Mouse (Mus musculus): ENCODE results near the gene Zfp114. TPM values are rescaled to one million over a fixed set of nuclear protein-coding genes. Genes with fewer than 3 reads are reported as not detected.
A peak's percentile ranks its signal among the peaks of the same experiment; 100 is the strongest.

The Zfp114 gene
- polyA plus RNA-seq, 1 experiment from 2014 or later: 9.0 TPM

DNA sequence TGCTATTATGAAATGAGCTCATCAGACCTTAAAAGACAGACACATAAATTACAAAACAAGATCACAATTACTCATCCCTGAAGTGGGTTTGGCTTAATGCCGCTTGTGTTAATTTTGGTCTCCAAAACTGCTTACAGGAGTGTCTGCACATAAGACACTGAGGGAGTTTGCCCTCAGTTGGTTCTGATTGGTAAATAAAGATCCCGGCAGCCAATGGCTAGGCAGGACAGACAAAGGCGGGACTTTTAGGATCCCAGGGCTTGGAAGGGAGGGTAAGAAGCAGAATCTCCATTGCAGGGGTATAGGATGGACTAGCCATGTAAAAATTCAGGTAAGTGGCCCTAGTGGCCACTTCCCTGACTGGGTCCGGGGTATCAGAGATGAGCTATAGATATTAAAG is 22.1 kb downstream of the Zfp114 start:
- 91% methylated on average over 4 of the region's 4 CpGs for WGBS
- no peak overlapping the region for H3K4me2 ChIP-seq (replicated peaks)
- H3K36me3 ChIP-seq: peaks cover 71% of the 10 kb centered on the region
- H3K9ac ChIP-seq (replicated peaks): no peak overlapping the region
- H3K4me1 ChIP-seq: no peaks in the 10 kb centered on the region
- H3K9me3 ChIP-seq: no peaks in the 10 kb centered on the region
- ATAC-seq (replicated peaks): no peak
- no peaks in the 10 kb centered on the region for H3K27me3 ChIP-seq
- H3K4me3 ChIP-seq: no peak overlapping the region
- H3K27ac ChIP-seq (replicated peaks): no peak overlapping the region

GRCm38 (mm10) chr7:24207488-24208261 is 32.8 kb downstream of the Zfp114 start:
- Histone ChIP-seq H3K4me1 (peaks cover 10% of the 10 kb centered on the region), H3K4me3 (peak overlapping the region; percentile 68), H3K36me3 (peaks cover 11% of the 10 kb centered on the region), H3K4me2 (replicated peaks) (peak overlapping the region; percentile 67), H3K27ac (replicated peaks) (peak overlapping the region; percentile 46), H3K27me3 (no peaks in the 10 kb centered on the region), H3K9ac (replicated peaks) (peak overlapping the region; percentile 64), H3K9me3 (no peaks in the 10 kb centered on the region)
- 11% methylated on average over 24 of the region's 24 CpGs for WGBS
- ATAC-seq (replicated peaks): peak; percentile 87

DNA sequence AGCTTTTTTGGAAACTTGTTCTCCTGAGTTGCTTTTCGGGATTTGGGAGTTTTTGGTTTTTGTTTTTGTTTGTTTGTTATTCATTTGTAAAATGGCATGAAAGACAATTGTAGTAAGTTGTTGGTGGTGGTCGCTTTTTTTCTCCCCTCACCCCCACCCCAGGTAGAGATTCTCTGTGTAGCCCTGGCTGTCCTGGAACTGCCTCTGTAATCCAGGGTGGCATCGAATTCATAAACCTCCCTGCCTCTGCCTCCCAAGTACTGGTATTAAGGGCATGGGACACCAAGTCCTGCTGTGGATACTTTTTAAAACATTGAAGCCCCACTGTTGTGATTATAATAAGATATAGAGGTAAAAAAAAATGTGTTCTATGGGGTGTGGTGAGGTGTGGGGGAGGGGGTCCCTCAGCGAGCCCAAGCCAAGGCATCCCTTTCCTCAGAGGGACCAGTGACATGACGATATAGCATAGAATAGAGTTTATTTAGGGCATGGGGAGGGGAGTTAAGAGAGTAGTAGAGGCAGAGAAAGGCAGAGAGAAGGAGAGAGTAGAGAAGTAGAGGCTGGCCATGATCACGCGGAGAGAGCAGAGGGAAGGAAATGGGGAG is 33.5 kb downstream of the Zfp114 start:
- H3K27me3 ChIP-seq: no peaks in the 10 kb centered on the region
- 59% methylated on average over 7 of the region's 7 CpGs for WGBS
- H3K9ac ChIP-seq (replicated peaks): no peak overlapping the region
- H3K4me1 ChIP-seq: peaks cover 10% of the 10 kb centered on the region
- peak; percentile 63 for ATAC-seq (replicated peaks)
- peaks cover 11% of the 10 kb centered on the region for H3K36me3 ChIP-seq
- H3K4me3 ChIP-seq: peak overlapping the region; percentile 68
- H3K27ac ChIP-seq (replicated peaks): no peak overlapping the region
- H3K4me2 ChIP-seq (replicated peaks): peak overlapping the region; percentile 67
- no peaks in the 10 kb centered on the region for H3K9me3 ChIP-seq

DNA sequence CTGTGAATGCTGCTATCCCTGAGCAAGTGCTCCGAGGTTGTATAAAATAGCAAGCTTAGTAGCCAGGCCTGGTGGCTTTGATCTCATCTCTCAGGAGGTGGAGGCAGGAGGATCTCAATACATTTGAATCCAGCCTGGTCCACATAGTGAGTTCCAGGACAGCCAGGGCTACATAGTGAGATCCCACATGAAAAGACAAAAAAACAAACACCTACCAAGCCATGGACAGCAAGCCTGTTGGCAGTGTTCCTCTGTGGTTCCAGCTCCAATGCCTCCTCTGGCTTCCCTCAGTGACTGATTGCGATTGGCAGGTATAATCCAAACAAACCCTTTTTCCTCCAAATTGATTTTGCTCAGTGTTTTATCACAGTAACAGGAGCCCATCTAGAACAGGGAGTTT is 35.4 kb downstream of the Zfp114 start:
- Histone ChIP-seq H3K27ac (replicated peaks) (no peak overlapping the region), H3K27me3 (no peaks in the 10 kb centered on the region), H3K9me3 (no peaks in the 10 kb centered on the region), H3K36me3 (peaks cover 6% of the 10 kb centered on the region), H3K4me2 (replicated peaks) (no peak overlapping the region), H3K4me1 (peaks cover 10% of the 10 kb centered on the region), H3K9ac (replicated peaks) (no peak overlapping the region), H3K4me3 (no peak overlapping the region)
- WGBS: 83% methylated on average over 2 of the region's 2 CpGs
- ATAC-seq (replicated peaks): no peak

- H3K4me3 ChIP-seq: no peak within 1 kb of the TSS
- H3K9ac ChIP-seq (replicated peaks): no peak within 1 kb of the TSS
- H3K27me3 ChIP-seq: no peaks in the 10 kb centered on the region
- no peaks in the 10 kb centered on the region for H3K9me3 ChIP-seq
- no peaks in the 10 kb centered on the region for H3K36me3 ChIP-seq
- H3K27ac ChIP-seq (replicated peaks): no peak within 1 kb of the TSS
- WGBS: 75% methylated on average over 5 of the region's 5 CpGs
- H3K4me2 ChIP-seq (replicated peaks): no peak within 1 kb of the TSS
- no peak for ATAC-seq (replicated peaks)
- H3K4me1 ChIP-seq: peaks cover 10% of the 10 kb centered on the region
Observed at GRCm38 (mm10) chr7:24211343-24211742, 36.5 kb downstream of the Zfp114 start, which contains the start of gene Zfp111. Zfp111 (minus strand) TSS chr7:24211443.

Other genes with a start within 250 kb of the Zfp114 start
- gene Vmn1r179, start 248.1 kb upstream of the Zfp114 start, polyA plus RNA-seq (2015; fragmentation: Nextera tagmentation; extraction: Ambion mirVana): not detected in 2 replicates
- gene Vmn1r180, start 224.4 kb upstream of the Zfp114 start, polyA plus RNA-seq (2015; fragmentation: Nextera tagmentation; extraction: Ambion mirVana): not detected in 2 replicates
- gene Vmn1r181, start 200.4 kb upstream of the Zfp114 start, polyA plus RNA-seq (2015; fragmentation: Nextera tagmentation; extraction: Ambion mirVana): not detected in 2 replicates
- gene V1rd19, start 173.4 kb upstream of the Zfp114 start, polyA plus RNA-seq (2015; fragmentation: Nextera tagmentation; extraction: Ambion mirVana): not detected in 2 replicates
- not detected in 2 replicates for gene Vmn1r183, start 121.8 kb upstream of the Zfp114 start, polyA plus RNA-seq (2015; fragmentation: Nextera tagmentation; extraction: Ambion mirVana)
- gene Zfp180, start 93.1 kb upstream of the Zfp114 start, polyA plus RNA-seq (2015; fragmentation: Nextera tagmentation; extraction: Ambion mirVana): 35.9 and 39.5 TPM in 2 replicates
- gene Zfp112, start 62.7 kb upstream of the Zfp114 start, polyA plus RNA-seq (2015; fragmentation: Nextera tagmentation; extraction: Ambion mirVana): 10.4 and 11.0 TPM in 2 replicates
- gene Zfp235, start 40.9 kb upstream of the Zfp114 start, polyA plus RNA-seq (2015; fragmentation: Nextera tagmentation; extraction: Ambion mirVana): 23.2 and 27.3 TPM in 2 replicates
- gene Zfp111, start 36.4 kb downstream of the Zfp114 start, polyA plus RNA-seq (2015; fragmentation: Nextera tagmentation; extraction: Ambion mirVana): 7.0 and 7.6 TPM in 2 replicates
- gene Zfp109, start 62.5 kb downstream of the Zfp114 start, polyA plus RNA-seq (2015; fragmentation: Nextera tagmentation; extraction: Ambion mirVana): 4.6 and 6.2 TPM in 2 replicates
- 4.1 and 5.3 TPM in 2 replicates for gene Zfp108, start 79.7 kb downstream of the Zfp114 start, polyA plus RNA-seq (2015; fragmentation: Nextera tagmentation; extraction: Ambion mirVana)
- 9.3 and 12.1 TPM in 2 replicates for gene Zfp93, start 95.4 kb downstream of the Zfp114 start, polyA plus RNA-seq (2015; fragmentation: Nextera tagmentation; extraction: Ambion mirVana)
- gene Zfp61, start 126.2 kb downstream of the Zfp114 start, polyA plus RNA-seq (2015; fragmentation: Nextera tagmentation; extraction: Ambion mirVana): 51.2 and 59.0 TPM in 2 replicates
- gene Zfp94, start 141.6 kb downstream of the Zfp114 start, polyA plus RNA-seq (2015; fragmentation: Nextera tagmentation; extraction: Ambion mirVana): 24.5 and 24.7 TPM in 2 replicates
- gene Tescl, start 158.9 kb downstream of the Zfp114 start, polyA plus RNA-seq (2015; fragmentation: Nextera tagmentation; extraction: Ambion mirVana): not detected in 2 replicates
- not detected in 2 replicates for gene Lypd5, start 174.1 kb downstream of the Zfp114 start, polyA plus RNA-seq (2015; fragmentation: Nextera tagmentation; extraction: Ambion mirVana)
- 0.56 and 0.63 TPM in 2 replicates for gene Kcnn4, start 195.2 kb downstream of the Zfp114 start, polyA plus RNA-seq (2015; fragmentation: Nextera tagmentation; extraction: Ambion mirVana)
- 33.4 and 36.6 TPM in 2 replicates for gene Smg9, start 224.6 kb downstream of the Zfp114 start, polyA plus RNA-seq (2015; fragmentation: Nextera tagmentation; extraction: Ambion mirVana)

Data from forebrain, embryonic 15.5 days (tissue).